Mouse (Mus musculus) E14TG2a.4 (cell line): ENCODE results near the gene Mst1r.

Experiments
- CTCF ChIP-seq: conservative IDR thresholded peaks from 2 replicates; pipeline ENCODE4 v1.5.1; 2014; ENCODE audit warnings: low read length
- NANOG ChIP-seq: IDR thresholded peaks from 2 replicates; pipeline ENCODE4 v1.6.1; 2014; ENCODE audit warnings: borderline replicate concordance, low read length, mixed read lengths

DNA sequence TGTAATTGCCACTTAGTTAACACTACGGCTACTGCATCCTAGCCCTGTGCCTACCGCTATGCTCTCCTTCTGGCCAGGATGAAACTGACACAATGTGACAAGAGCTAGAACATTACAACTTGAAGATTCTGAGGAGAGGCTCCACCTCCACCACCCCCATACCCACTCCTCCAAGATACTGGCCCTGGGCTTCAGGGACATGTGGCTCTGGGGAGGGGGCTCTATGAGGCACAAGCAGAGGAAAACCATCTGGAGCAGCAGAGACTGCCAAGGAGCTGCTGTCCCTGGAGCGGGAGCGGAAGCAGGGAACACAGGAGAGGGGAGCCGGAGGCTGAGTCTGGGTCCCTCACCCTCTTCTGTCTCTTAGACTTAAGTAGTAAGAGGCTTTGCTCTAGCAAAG, 21.1 kb downstream of the Mst1r start:
- no peak for TF ChIP-seq CTCF
- no peak for TF ChIP-seq NANOG
